Mouse (Mus musculus): Measurements from ENCODE around the gene Glrp1. TPM values are rescaled to one million over a fixed set of nuclear protein-coding genes. Genes with fewer than 3 reads are reported as not detected.

The Glrp1 gene
- polyA plus RNA-seq, 1 experiment: 0.07 TPM

GRCm38 (mm10) chr1:88507886-88508285, 2.0 kb downstream of the Glrp1 start:
- H3K27me3 ChIP-seq (ENCODE audit: control insufficient read depth, insufficient read depth, low read length): no peaks in the 10 kb centered on the region
- no peaks in the 10 kb centered on the region; the same call in 1 of the 2 replicates for H3K4me1 ChIP-seq (ENCODE audit: control insufficient read depth, insufficient read depth, low read length)
- H3K27ac ChIP-seq (ENCODE audit: insufficient read depth, low read length): no peak overlapping the region
- DNase-seq: no peak
- no peak overlapping the region for H3K4me3 ChIP-seq (replicated peaks; ENCODE audit: insufficient read depth, low read depth, low read length)
- no peak for TF ChIP-seq CTCF (IDR thresholded peaks at IDR 0.05; ENCODE audit: borderline replicate concordance, insufficient read depth, low read depth, low read length)
- TF ChIP-seq POLR2A (IDR thresholded peaks at IDR 0.05; ENCODE audit: borderline replicate concordance, insufficient read depth, low read length): no peak
- 95% methylated on average over 8 of the region's 8 CpGs for WGBS

- Histone ChIP-seq H3K4me3 (replicated peaks; ENCODE audit: insufficient read depth, low read depth, low read length) (no peak overlapping the region), H3K27me3 (ENCODE audit: control insufficient read depth, insufficient read depth, low read length) (no peaks in the 10 kb centered on the region), H3K4me1 (ENCODE audit: control insufficient read depth, insufficient read depth, low read length) (no peaks in the 10 kb centered on the region; the same call in 1 of the 2 replicates), H3K27ac (ENCODE audit: insufficient read depth, low read length) (no peak overlapping the region)
- WGBS: 29% methylated on average over 5 of the region's 5 CpGs
- DNase-seq: peak; percentile 25 to 51
- TF ChIP-seq POLR2A (IDR thresholded peaks at IDR 0.05; ENCODE audit: borderline replicate concordance, insufficient read depth, low read length) (no peak), CTCF (IDR thresholded peaks at IDR 0.05; ENCODE audit: borderline replicate concordance, insufficient read depth, low read depth, low read length) (no peak)
Observed at GRCm38 (mm10) chr1:88507214-88507613, 2.7 kb downstream of the Glrp1 start.

- H3K27ac ChIP-seq (ENCODE audit: insufficient read depth, low read length): no peak overlapping the region
- WGBS: 97% methylated on average over 5 of the region's 5 CpGs
Observed at GRCm38 (mm10) chr1:88506412-88506811, 3.5 kb downstream of the Glrp1 start.

GRCm38 (mm10) chr1:88505697-88506096, 4.2 kb downstream of the Glrp1 start:
- no peaks in the 10 kb centered on the region for H3K27me3 ChIP-seq (ENCODE audit: control insufficient read depth, insufficient read depth, low read length)

More at GRCm38 (mm10) chr1:88506412-88506811, 3.5 kb downstream of the Glrp1 start:
- no peak for DNase-seq
- Histone ChIP-seq H3K4me3 (replicated peaks; ENCODE audit: insufficient read depth, low read depth, low read length) (no peak overlapping the region), H3K27me3 (ENCODE audit: control insufficient read depth, insufficient read depth, low read length) (no peaks in the 10 kb centered on the region), H3K4me1 (ENCODE audit: control insufficient read depth, insufficient read depth, low read length) (no peaks in the 10 kb centered on the region; the same call in 1 of the 2 replicates)
- TF ChIP-seq CTCF (IDR thresholded peaks at IDR 0.05; ENCODE audit: borderline replicate concordance, insufficient read depth, low read depth, low read length): no peak
- TF ChIP-seq POLR2A (IDR thresholded peaks at IDR 0.05; ENCODE audit: borderline replicate concordance, insufficient read depth, low read length): no peak

GRCm38 (mm10) chr1:88504531-88504945, 5.3 kb downstream of the Glrp1 start:
- Histone ChIP-seq H3K27ac (ENCODE audit: insufficient read depth, low read length) (no peak overlapping the region), H3K27me3 (ENCODE audit: control insufficient read depth, insufficient read depth, low read length) (no peaks in the 10 kb centered on the region), H3K4me1 (ENCODE audit: control insufficient read depth, insufficient read depth, low read length) (no peaks in the 10 kb centered on the region; the same call in 1 of the 2 replicates), H3K4me3 (replicated peaks; ENCODE audit: insufficient read depth, low read depth, low read length) (no peak overlapping the region)
- TF ChIP-seq POLR2A (IDR thresholded peaks at IDR 0.05; ENCODE audit: borderline replicate concordance, insufficient read depth, low read length) (no peak), CTCF (IDR thresholded peaks at IDR 0.05; ENCODE audit: borderline replicate concordance, insufficient read depth, low read depth, low read length) (no peak)
- 43% methylated on average over 7 of the region's 7 CpGs for WGBS
- no peak for DNase-seq

More at GRCm38 (mm10) chr1:88505697-88506096, 4.2 kb downstream of the Glrp1 start:
- TF ChIP-seq CTCF (IDR thresholded peaks at IDR 0.05; ENCODE audit: borderline replicate concordance, insufficient read depth, low read depth, low read length) (no peak), POLR2A (IDR thresholded peaks at IDR 0.05; ENCODE audit: borderline replicate concordance, insufficient read depth, low read length) (no peak)
- DNase-seq: no peak
- Histone ChIP-seq H3K4me3 (replicated peaks; ENCODE audit: insufficient read depth, low read depth, low read length) (no peak overlapping the region), H3K27ac (ENCODE audit: insufficient read depth, low read length) (no peak overlapping the region), H3K4me1 (ENCODE audit: control insufficient read depth, insufficient read depth, low read length) (no peaks in the 10 kb centered on the region; the same call in 1 of the 2 replicates)
- 78% methylated on average over 6 of the region's 6 CpGs for WGBS

GRCm38 (mm10) chr1:88502822-88503221, 7.0 kb downstream of the Glrp1 start:
- Histone ChIP-seq H3K27me3 (ENCODE audit: control insufficient read depth, insufficient read depth, low read length) (no peaks in the 10 kb centered on the region), H3K4me1 (ENCODE audit: control insufficient read depth, insufficient read depth, low read length) (no peaks in the 10 kb centered on the region; the same call in 1 of the 2 replicates), H3K27ac (ENCODE audit: insufficient read depth, low read length) (no peak overlapping the region), H3K4me3 (replicated peaks; ENCODE audit: insufficient read depth, low read depth, low read length) (no peak overlapping the region)
- 97% methylated on average over 1 of the region's 1 CpGs for WGBS
- TF ChIP-seq POLR2A (IDR thresholded peaks at IDR 0.05; ENCODE audit: borderline replicate concordance, insufficient read depth, low read length): no peak
- TF ChIP-seq CTCF (IDR thresholded peaks at IDR 0.05; ENCODE audit: borderline replicate concordance, insufficient read depth, low read depth, low read length): no peak
- no peak for DNase-seq

GRCm38 (mm10) chr1:88499230-88499737, 10.6 kb downstream of the Glrp1 start:
- TF ChIP-seq POLR2A (IDR thresholded peaks at IDR 0.05; ENCODE audit: borderline replicate concordance, insufficient read depth, low read length) (no peak), CTCF (IDR thresholded peaks at IDR 0.05; ENCODE audit: borderline replicate concordance, insufficient read depth, low read depth, low read length) (no peak)
- 83% methylated on average over 11 of the region's 11 CpGs for WGBS
- H3K4me1 ChIP-seq (ENCODE audit: control insufficient read depth, insufficient read depth, low read length): no peaks in the 10 kb centered on the region

GRCm38 (mm10) chr1:88497407-88497806, 12.5 kb downstream of the Glrp1 start:
- H3K4me1 ChIP-seq (ENCODE audit: control insufficient read depth, insufficient read depth, low read length): no peaks in the 10 kb centered on the region
- no peak for TF ChIP-seq POLR2A (IDR thresholded peaks at IDR 0.05; ENCODE audit: borderline replicate concordance, insufficient read depth, low read length)
- no peak for TF ChIP-seq CTCF (IDR thresholded peaks at IDR 0.05; ENCODE audit: borderline replicate concordance, insufficient read depth, low read depth, low read length)
- DNase-seq: no peak
- 64% methylated on average over 3 of the region's 3 CpGs for WGBS
- no peak overlapping the region for H3K27ac ChIP-seq (ENCODE audit: insufficient read depth, low read length)
- no peaks in the 10 kb centered on the region; the same call in 1 of the 2 replicates for H3K27me3 ChIP-seq (ENCODE audit: control insufficient read depth, insufficient read depth, low read length)
- no peak overlapping the region for H3K4me3 ChIP-seq (replicated peaks; ENCODE audit: insufficient read depth, low read depth, low read length)

More at GRCm38 (mm10) chr1:88499230-88499737, 10.6 kb downstream of the Glrp1 start:
- H3K27ac ChIP-seq (ENCODE audit: insufficient read depth, low read length): no peak overlapping the region
- no peak overlapping the region for H3K4me3 ChIP-seq (replicated peaks; ENCODE audit: insufficient read depth, low read depth, low read length)
- H3K27me3 ChIP-seq (ENCODE audit: control insufficient read depth, insufficient read depth, low read length): no peaks in the 10 kb centered on the region
- DNase-seq: no peak

All from cerebellum, adult 2 months (tissue).